12 mouse cellular contexts compared by ENCODE assay signal in the genomic region with DNA sequence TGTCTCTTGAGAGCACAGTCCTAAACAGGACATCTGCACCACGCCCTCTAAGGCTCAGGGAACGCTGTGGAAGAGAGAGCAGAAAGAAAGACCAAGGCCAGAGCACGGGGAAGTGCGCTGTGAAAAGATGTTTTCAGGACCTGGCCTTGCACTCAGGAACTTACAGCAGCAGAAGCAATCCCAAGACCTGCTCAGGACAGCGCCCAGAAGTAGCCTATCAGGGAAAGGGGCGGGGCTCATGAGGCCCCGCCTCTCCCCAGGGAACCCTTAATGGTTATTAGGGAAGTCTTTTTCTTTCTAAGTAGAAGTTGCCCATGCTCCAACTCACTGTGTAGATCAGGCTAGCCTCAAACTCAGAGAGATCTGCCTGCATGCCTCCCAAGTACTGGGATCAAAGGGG.
DNase-seq lines count a peak whose midpoint lies in the region; ATAC-seq and TF ChIP-seq lines count a peak whose summit lies in the region.
"Had no signal": no experiment of that assay in that cellular context is flagged by ENCODE, and none has a peak within 500 bp of the region (broad histone marks: within the 10 kb centered on the region; RNA-seq: fewer than 3 reads in every experiment).

No protein-coding gene starts in this region.

- DNase-seq in adrenal gland, adult 2 months, result peak; percentile 37
- DNase-seq in adrenal gland, postnatal 4 days (ENCODE audit: low spot score in 2 of 2), result no peak
- peak; percentile 26 for DNase-seq in ovary, adult 18-20 months (ENCODE audit: low spot score)
- no peak for DNase-seq in ovary, postnatal 10 days (ENCODE audit: low spot score)
- no peak for DNase-seq in cerebellum, postnatal 25 days
- DNase-seq in thymus, adult 2 months, result no peak
- DNase-seq: forebrain, postnatal 0 days had no signal

- no peak overlapping the region for H3K4me2 ChIP-seq in liver, embryonic 12.5 days
- H3K4me2 ChIP-seq: heart, embryonic 11.5 days; neural tube, embryonic 13.5 days had no signal

- no peaks in the 10 kb centered on the region for H3K4me1 ChIP-seq in liver, embryonic 12.5 days
- no peaks in the 10 kb centered on the region for H3K4me1 ChIP-seq in thymus, adult 2 months (replicated peaks; ENCODE audit: control insufficient read depth, insufficient read depth, low read length)
- H3K4me1 ChIP-seq: neural tube, embryonic 13.5 days had no signal

- no peaks in the 10 kb centered on the region for H3K27me3 ChIP-seq in liver, embryonic 12.5 days (replicated peaks)
- no peaks in the 10 kb centered on the region for H3K27me3 ChIP-seq in thymus, adult 2 months (ENCODE audit: control insufficient read depth, insufficient read depth, low read length)
- H3K27me3 ChIP-seq: neural tube, embryonic 13.5 days had no signal

- peaks cover 7% of the 10 kb centered on the region for H3K36me3 ChIP-seq in liver, embryonic 12.5 days
- H3K36me3 ChIP-seq in thymus, adult 2 months (ENCODE audit: control insufficient read depth, insufficient read depth, low read length), result no peaks in the 10 kb centered on the region

- H3K27ac ChIP-seq in liver, embryonic 12.5 days, result no peak overlapping the region
- no peak overlapping the region for H3K27ac ChIP-seq in thymus, adult 2 months (ENCODE audit: control insufficient read depth, insufficient read depth, low read length)
- H3K27ac ChIP-seq: midbrain, embryonic 10.5 days; neural tube, embryonic 13.5 days had no signal

- no peaks in the 10 kb centered on the region for H3K9me3 ChIP-seq in liver, embryonic 12.5 days (replicated peaks)
- H3K9me3 ChIP-seq: midbrain, embryonic 10.5 days; neural tube, embryonic 13.5 days had no signal

- no peak for TF ChIP-seq CTCF in thymus, adult 2 months (IDR thresholded peaks at IDR 0.05; ENCODE audit: borderline replicate concordance, control insufficient read depth, extremely low read depth, insufficient read depth, low read length, poor library complexity)

- H3K9ac ChIP-seq in liver, embryonic 12.5 days, result no peak overlapping the region
- H3K9ac ChIP-seq: forebrain, postnatal 0 days; neural tube, embryonic 13.5 days had no signal

- H3K4me3 ChIP-seq in liver, embryonic 12.5 days, result no peak overlapping the region
- no peak overlapping the region for H3K4me3 ChIP-seq in thymus, adult 2 months (ENCODE audit: control insufficient read depth, insufficient read depth, low read length)
- H3K4me3 ChIP-seq: midbrain, embryonic 10.5 days; neural tube, embryonic 13.5 days had no signal

- peak; percentile 49 for ATAC-seq in liver, embryonic 12.5 days
- ATAC-seq in CD4-positive, CD25-positive, alpha-beta regulatory T cell, adult 4 months, result no peak
- ATAC-seq: forebrain, postnatal 0 days had no signal

- TF ChIP-seq POLR2A in thymus, adult 2 months (IDR thresholded peaks at IDR 0.05; ENCODE audit: control insufficient read depth, extremely low read depth, insufficient read depth, low read length, poor library complexity), result no peak

- WGBS in liver, embryonic 12.5 days (ENCODE audit: insufficient replicate concordance), result 14% methylated on average over 7 of the region's 7 CpGs
- WGBS in thymus, adult 2 months, result 46% methylated on average over 7 of the region's 7 CpGs

Comparison
In these comparisons a context has a peak if more than half of its experiments do, and no peak if none do; other contexts are left out.
1. DNase-seq: peak in adrenal gland, adult 2 months (single experiment) and ovary, adult 18-20 months (single experiment); none in adrenal gland, postnatal 4 days (0 of 2), ovary, postnatal 10 days (single experiment), cerebellum, postnatal 25 days (0 of 2) and thymus, adult 2 months (single experiment).